Mouse (Mus musculus) macrophage (primary cell): Measurements from ENCODE around the gene Fyco1. TPM values are rescaled to one million over a fixed set of nuclear protein-coding genes. Genes with fewer than 3 reads are reported as not detected.

Source experiments
- H3K27ac ChIP-seq: fragments of 350-480 bp; formaldehyde crosslinking; 2 replicates; pipeline ENCODE4 v1.9.0; 2021
- H3K36me3 ChIP-seq: fragments of 350-480 bp; formaldehyde crosslinking; 2 replicates; pipeline ENCODE4 v1.9.0; 2021; ENCODE audit errors: inconsistent target
- H3K4me3 ChIP-seq: fragments of 350-480 bp; formaldehyde crosslinking; 2 replicates; pipeline ENCODE4 v1.9.0; 2021; ENCODE audit errors: inconsistent target
- H3K79me2 ChIP-seq: fragments of 350-480 bp; formaldehyde crosslinking; 2 replicates; pipeline ENCODE4 v1.9.0; 2021; ENCODE audit errors: inconsistent target
- WGBS: methylation state at CpG from one replicate; pipeline ENCODE4 v1.1.7; 2026; ENCODE audit warnings: inconsistent platforms; ENCODE audit not compliant: missing documents; 5-methylcytosine and 5-hydroxymethylcytosine counted together
- polyA plus RNA-seq: library from polyadenylated mRNA; stranded (reverse); fragments of 250-400 nt; gene quantifications from 3 replicates; pipeline ENCODE4 v1.2.4, GENCODE M21; 2018; ENCODE audit warnings: inconsistent platforms

Gene Fyco1
- polyA plus RNA-seq, 1 experiment from 2014 or later, result 12.8 TPM

DNA sequence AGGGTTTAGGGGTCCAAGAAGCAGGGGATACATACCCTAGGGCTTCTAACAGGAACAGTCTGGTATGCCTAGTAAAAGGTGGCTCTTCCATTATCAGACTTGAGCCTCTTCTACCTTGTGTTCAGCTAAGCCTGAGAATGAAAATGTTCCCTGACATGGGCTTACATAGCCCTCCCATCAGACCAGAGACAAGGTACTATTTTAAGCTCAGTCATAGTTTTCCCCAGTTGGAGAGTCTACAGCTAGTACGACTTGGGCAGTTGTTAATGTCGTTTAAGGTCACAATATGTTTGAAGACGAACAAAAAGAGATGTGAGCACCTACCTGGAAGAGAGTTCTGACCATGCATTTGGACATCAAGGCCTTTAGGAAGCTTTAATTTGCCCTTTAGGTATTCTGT, 7.2 kb downstream of the Fyco1 start:
- H3K27ac ChIP-seq, result peak overlapping the region; percentile 38
- peaks cover 16% of the 10 kb centered on the region for H3K36me3 ChIP-seq
- no peak overlapping the region for H3K4me3 ChIP-seq
- peaks cover 53% of the 10 kb centered on the region for H3K79me2 ChIP-seq
- WGBS, result 89% methylated on average over 3 of the region's 3 CpGs

DNA sequence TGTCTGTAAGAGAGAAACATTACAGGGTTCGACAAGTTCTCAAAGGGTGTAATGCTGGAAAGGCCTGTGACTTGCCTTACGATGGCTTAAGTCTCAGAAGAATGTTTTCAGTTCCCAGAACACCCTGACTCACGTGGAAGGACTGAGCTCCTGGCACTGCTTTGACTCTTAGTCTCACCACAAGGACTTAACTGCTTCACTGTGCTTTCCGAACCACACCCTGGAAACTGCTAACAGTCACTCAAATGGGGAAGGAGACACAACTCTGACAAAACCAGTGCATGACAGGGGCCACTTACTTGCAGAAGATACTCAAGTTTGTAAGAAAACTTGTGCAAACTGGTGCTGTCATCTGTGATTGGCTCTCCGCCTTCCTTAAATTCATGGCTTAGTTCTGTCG, 11.5 kb downstream of the Fyco1 start:
- 36% methylated on average over 6 of the region's 6 CpGs for WGBS
- Histone ChIP-seq H3K79me2 (peaks cover 15% of the 10 kb centered on the region; the same call in 1 of the 2 replicates), H3K36me3 (peaks cover 56% of the 10 kb centered on the region), H3K4me3 (no peak overlapping the region), H3K27ac (0 out of 2 replicates have a peak overlapping the region, but pooled peaks have one; percentile 3)

DNA sequence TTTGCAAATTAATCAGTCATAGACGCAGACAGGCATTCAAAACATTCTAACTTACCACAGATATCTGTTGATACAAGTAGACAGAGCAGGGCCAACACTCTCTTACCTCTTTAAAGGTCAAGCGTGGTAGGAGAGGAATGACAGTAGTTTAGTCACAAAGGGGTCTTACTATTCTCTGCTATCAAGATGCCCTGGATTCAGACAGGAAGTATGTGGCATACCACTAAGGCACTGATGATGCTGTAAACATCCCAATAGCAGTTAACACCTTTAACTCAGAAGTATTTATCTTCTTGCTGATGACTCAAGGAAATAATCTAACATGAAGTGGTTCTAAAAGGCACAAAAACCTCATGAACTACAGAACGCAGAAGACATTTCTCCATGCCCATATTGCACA, 15.8 kb downstream of the Fyco1 start:
- H3K36me3 ChIP-seq, result peaks cover 79% of the 10 kb centered on the region
- no peak overlapping the region for H3K27ac ChIP-seq
- no peaks in the 10 kb centered on the region for H3K79me2 ChIP-seq
- H3K4me3 ChIP-seq, result no peak overlapping the region
- WGBS, result 92% methylated on average over 3 of the region's 3 CpGs

DNA sequence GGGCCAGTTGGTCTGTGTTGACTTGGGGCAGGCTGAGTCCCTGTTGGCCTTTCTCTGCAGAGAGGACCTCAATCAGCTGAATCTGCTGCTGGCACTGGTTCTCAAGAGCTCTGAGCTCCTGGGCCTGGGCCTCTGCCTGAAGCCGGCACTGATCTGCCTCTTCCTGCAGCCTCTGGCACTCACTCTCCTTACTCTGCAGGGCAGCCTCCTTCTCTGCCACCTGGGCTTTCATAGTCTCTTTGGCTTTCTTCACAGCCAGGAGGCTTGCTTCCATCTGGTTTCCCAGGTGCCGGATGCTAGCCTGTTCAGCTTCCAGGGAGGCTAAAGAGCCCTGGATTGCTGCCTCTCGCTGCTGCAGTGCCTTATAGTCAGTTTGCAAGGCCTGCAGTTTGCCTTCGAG, 22.8 kb downstream of the Fyco1 start:
- Histone ChIP-seq H3K27ac (no peak overlapping the region), H3K36me3 (peaks cover 91% of the 10 kb centered on the region), H3K4me3 (no peak overlapping the region), H3K79me2 (no peaks in the 10 kb centered on the region)
- 98% methylated on average over 4 of the region's 4 CpGs for WGBS

DNA sequence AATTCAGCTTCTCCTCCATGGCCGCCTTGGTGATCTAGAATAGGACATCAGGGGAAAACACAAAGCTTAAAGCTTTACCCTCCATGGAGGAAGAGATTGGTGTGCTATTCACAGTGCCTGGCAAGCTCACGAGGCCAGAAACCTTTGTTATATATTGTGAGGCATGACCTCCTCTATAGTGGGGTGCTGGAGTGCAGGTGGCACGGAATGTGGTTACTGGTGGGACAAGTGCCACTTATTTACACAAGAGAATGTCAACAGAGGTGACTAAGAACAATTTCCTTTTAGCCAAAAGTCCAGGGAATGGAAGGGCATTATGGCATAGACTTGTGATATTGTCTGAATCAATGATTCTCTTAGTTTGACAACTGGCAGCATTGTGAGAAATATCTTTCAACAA, 25.1 kb downstream of the Fyco1 start:
- Histone ChIP-seq H3K79me2 (no peaks in the 10 kb centered on the region), H3K27ac (no peak overlapping the region), H3K36me3 (peaks cover 98% of the 10 kb centered on the region), H3K4me3 (no peak overlapping the region)
- 95% methylated on average over 3 of the region's 3 CpGs for WGBS

DNA sequence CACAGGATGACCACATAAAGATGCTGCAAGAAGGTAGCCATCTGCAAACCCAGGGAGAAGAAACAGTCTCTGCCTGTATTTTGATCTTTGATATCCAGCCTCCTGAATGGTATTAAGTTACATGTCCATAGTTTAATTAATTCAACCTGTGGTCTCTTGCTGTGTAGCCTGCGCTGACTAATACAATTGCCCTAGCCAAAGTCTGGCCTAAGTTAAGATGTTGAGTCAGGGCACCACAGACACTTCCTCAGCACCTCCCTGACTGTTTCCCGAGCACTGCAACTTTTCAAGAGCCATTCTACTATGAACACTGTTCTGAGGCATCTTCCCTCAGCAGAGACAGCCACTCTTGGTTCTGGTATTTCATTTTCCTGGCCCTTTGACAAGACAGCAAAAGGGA, 33.1 kb downstream of the Fyco1 start:
- H3K4me3 ChIP-seq, result no peak overlapping the region
- no peaks in the 10 kb centered on the region for H3K79me2 ChIP-seq
- H3K27ac ChIP-seq, result peak overlapping the region; percentile 17; the same call in 1 of the 2 replicates
- WGBS, result 72% methylated on average over 2 of the region's 2 CpGs
- peaks cover 40% of the 10 kb centered on the region for H3K36me3 ChIP-seq

DNA sequence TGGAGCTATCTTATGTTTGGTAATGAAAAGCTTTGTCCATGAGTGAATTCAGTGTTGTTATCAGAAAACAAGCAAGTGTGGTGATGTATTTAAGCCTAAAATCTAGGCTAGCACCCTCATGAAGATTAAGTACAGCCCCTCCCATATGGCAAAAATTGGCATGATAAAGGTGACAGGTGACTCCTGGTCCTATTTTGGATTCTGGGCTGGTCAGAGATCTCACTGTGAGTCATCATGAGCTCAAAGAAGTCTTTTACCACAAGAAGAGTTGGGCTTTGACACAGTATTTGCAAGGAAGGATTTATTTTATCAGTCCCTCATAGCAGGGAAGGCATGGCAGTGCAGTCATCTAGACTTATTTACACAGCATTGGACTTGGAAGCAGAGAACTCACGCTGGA, 35.7 kb downstream of the Fyco1 start:
- Histone ChIP-seq H3K4me3 (no peak overlapping the region), H3K36me3 (peaks cover 36% of the 10 kb centered on the region; the same call in 1 of the 2 replicates), H3K27ac (peak overlapping the region; percentile 78), H3K79me2 (no peaks in the 10 kb centered on the region)
- 88% methylated on average over 1 of the region's 1 CpGs for WGBS

DNA sequence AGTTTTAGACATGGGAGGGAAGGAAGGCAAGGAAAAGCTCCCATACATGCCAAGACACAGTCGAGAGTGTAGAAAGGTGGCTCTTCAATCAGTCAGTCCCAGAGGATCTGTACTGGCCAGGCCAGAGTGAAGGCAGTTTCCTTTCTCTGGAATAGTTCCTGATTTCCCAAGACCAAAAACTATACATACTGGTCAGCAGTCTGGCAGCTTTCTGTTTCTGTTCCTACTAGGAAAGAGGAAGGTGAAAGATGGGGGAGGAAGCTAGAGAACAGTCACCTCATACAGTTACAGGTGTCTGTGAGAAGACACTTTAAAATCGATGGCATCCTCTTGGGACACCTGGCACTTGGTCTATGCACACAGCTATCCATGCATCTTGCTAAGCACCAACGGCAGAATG, 36.3 kb downstream of the Fyco1 start:
- H3K27ac ChIP-seq, result peak overlapping the region; percentile 78
- H3K4me3 ChIP-seq, result no peak overlapping the region
- H3K79me2 ChIP-seq, result no peaks in the 10 kb centered on the region
- H3K36me3 ChIP-seq, result peaks cover 36% of the 10 kb centered on the region; the same call in 1 of the 2 replicates
- WGBS, result 44% methylated on average over 3 of the region's 3 CpGs

DNA sequence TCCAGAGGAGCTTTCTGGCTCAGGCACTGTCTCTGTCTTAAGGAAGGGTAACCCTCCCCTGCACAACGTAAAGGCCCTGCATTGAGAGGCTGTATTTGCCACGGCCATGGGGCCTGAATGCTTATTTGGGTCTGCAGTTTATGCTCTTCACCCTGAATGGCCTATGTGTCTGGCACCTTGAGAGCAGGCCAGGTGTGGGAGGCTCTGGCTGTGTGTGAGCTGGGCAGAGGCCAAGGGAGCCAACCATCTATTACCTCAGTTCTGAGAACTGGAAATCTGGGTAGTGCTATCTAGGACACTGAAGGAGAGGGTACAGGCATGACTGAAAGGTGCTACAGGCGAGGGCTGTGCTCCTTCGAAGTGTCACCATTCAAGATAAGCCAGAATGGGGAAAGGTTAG, 36.9 kb downstream of the Fyco1 start:
- H3K36me3 ChIP-seq, result peaks cover 39% of the 10 kb centered on the region; the same call in 1 of the 2 replicates
- 93% methylated on average over 4 of the region's 4 CpGs for WGBS
- no peak overlapping the region for H3K4me3 ChIP-seq
- H3K27ac ChIP-seq, result peak overlapping the region; percentile 78
- H3K79me2 ChIP-seq, result no peaks in the 10 kb centered on the region

DNA sequence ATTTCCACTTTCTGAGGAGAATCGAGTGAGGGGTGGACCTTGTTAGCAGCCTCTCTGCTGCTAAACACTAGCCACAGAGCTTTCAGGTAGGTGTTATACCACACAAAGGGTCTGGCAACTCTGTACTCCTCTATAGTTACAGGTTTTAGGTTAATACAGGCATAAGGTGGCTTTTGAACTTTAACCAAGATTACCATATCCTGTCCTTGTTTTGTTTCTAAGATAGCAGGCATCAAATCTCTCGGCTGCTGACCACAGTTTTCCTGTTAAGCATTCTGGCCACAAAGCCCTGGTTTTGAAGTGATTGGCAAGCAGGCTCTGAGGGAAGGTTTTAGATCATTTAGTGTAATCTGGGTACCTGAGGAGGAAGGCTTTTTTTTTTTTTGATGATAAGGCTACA, 37.4 kb downstream of the Fyco1 start:
- 45% methylated on average over 2 of the region's 2 CpGs for WGBS
- Histone ChIP-seq H3K36me3 (peaks cover 39% of the 10 kb centered on the region; the same call in 1 of the 2 replicates), H3K4me3 (no peak overlapping the region), H3K79me2 (no peaks in the 10 kb centered on the region), H3K27ac (peak overlapping the region; percentile 78)

DNA sequence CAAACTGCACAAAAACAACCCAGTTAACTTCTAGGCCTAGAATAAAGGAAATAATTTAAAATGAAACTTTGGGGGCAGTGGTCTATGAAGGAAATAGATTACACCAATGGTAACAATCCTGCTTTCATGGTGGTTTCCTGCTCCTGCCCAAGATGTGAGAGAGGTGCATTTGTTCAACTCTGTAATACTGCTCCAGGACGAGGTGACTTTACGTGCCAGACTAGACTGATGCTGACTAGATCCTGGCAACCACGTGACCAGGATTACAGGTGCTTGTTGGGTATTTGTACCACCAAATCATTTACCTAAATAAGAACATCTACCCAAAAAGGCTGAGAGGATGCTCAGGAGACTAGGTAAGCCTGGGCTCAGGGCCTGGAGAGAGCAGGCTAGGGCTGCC, 39.9 kb downstream of the Fyco1 start:
- H3K79me2 ChIP-seq, result no peaks in the 10 kb centered on the region
- peaks cover 38% of the 10 kb centered on the region; the same call in 1 of the 2 replicates for H3K36me3 ChIP-seq
- no peak overlapping the region for H3K4me3 ChIP-seq
- 52% methylated on average over 3 of the region's 3 CpGs for WGBS
- no peak overlapping the region for H3K27ac ChIP-seq

DNA sequence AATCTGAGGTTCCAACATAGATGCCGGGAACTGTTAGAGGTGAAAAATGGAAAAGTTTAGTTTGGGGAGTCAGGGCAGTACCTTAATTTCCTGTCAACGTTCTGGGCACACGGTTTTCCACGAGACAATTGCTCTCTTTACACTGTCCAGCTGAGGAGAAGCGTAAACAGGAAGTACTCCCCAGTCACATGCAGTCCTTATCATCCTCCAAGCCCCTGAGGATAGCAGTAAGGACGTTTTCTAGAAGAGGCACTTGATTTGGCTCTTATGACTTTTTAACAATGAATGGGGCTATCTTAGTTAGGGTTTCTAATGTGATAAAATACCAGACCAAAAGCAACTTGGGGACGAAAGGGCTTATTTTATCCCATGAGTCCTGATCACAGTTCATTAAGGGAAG, 43.1 kb downstream of the Fyco1 start:
- Histone ChIP-seq H3K79me2 (no peaks in the 10 kb centered on the region), H3K4me3 (no peak overlapping the region), H3K27ac (no peak overlapping the region), H3K36me3 (peaks cover 47% of the 10 kb centered on the region; the same call in 1 of the 2 replicates)
- 71% methylated on average over 7 of the region's 7 CpGs for WGBS

DNA sequence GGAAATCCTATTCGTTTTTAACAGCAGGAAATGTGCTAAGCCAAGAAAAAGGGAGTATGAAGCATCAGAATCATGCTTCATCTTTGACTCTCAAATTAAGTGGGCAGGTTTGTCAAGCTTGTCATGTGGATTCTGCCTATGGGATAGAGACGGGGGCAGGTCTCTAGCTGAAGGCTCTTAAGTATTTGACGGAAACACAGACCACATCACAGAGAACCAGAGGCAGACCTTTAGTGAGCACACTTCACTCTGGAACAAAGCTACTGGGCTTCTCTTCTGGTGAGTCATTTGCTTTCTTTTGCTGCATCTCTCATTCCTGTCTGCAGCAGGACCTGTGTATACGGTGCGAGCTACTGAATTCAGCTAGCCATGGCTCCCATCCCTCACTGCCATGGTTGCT, 45.4 kb downstream of the Fyco1 start, which contains the start of gene Cxcr6:
TSS of gene Cxcr6 (plus strand) at position 209 of the 400 bp plus-strand sequence.
- WGBS, result 95% methylated on average over 5 of the region's 5 CpGs
- H3K4me3 ChIP-seq, result no peak within 1 kb of the TSS
- no peaks in the 10 kb centered on the region for H3K79me2 ChIP-seq
- peaks cover 28% of the 10 kb centered on the region; the same call in 1 of the 2 replicates for H3K36me3 ChIP-seq
- no peak within 1 kb of the TSS for H3K27ac ChIP-seq

DNA sequence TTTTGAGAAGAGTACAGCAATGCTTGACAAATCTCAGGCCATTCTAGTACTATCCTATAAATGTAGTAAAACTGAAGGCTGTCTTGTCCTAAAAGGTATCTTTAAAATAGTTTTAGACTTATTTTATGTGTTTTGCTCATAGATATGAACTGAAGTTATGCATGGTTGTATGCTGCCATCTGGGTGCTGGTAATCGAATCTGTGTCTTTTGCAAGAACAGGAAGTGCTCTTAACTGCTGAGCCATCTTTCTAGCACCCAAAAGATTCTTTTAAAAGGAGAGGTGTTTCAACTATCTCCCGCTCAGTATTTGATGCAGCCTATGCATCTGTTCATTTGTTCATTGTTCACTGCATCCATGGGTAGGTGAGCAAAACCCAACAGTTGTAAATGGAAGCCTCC, 46.5 kb downstream of the Fyco1 start:
- H3K4me3 ChIP-seq, result no peak overlapping the region
- no peaks in the 10 kb centered on the region for H3K79me2 ChIP-seq
- H3K36me3 ChIP-seq, result peaks cover 29% of the 10 kb centered on the region; the same call in 1 of the 2 replicates
- no peak overlapping the region for H3K27ac ChIP-seq
- WGBS, result 72% methylated on average over 2 of the region's 2 CpGs

DNA sequence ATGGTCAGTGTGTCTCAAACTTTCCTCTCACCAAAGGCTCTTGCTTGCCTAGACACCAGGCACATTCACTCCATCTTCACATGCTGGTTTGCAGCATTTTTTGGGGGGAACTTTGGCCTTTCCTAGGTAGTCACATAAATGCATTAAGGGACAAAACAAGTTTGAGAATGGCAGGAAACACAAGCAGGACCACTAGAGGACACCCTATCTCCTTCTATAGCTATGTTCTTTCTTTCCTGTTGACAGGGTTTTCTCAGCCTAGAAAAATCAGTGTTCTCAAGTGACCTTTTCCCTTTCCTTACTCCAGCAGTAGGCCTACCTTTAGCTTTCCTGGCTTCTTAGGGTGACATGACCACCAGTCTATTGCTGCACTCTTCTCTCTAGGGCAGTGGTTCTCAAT, 48.8 kb downstream of the Fyco1 start:
- H3K27ac ChIP-seq, result no peak overlapping the region
- no peak overlapping the region for H3K4me3 ChIP-seq

DNA sequence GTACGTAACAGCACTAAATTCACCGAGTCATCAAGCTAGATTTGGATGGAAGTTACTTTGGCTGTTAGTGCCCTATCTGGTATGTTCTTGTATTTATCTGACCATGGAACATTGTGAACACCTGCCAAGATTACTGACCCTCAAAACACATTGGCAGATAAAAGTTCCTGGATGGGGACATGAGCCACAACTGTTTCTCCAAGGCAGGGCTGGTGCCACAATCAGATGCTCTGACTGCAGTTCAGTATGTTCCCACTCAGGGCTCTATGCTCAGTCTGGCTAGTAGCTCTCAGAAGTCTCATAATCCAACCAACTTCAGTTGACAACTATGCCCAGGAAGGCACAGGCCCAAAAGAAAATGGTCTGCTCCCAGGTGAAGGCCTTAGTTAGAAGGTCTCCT, 49.3 kb downstream of the Fyco1 start:
- no peak overlapping the region for H3K27ac ChIP-seq
- H3K36me3 ChIP-seq, result peaks cover 40% of the 10 kb centered on the region; the same call in 1 of the 2 replicates
- 100% methylated on average over 2 of the region's 2 CpGs for WGBS
- no peak overlapping the region for H3K4me3 ChIP-seq
- H3K79me2 ChIP-seq, result no peaks in the 10 kb centered on the region

More for the DNA sequence above, 48.8 kb downstream of the Fyco1 start:
- Histone ChIP-seq H3K79me2 (no peaks in the 10 kb centered on the region), H3K36me3 (peaks cover 38% of the 10 kb centered on the region; the same call in 1 of the 2 replicates)
